Mouse (Mus musculus): ENCODE data around the gene Shb.

DNA sequence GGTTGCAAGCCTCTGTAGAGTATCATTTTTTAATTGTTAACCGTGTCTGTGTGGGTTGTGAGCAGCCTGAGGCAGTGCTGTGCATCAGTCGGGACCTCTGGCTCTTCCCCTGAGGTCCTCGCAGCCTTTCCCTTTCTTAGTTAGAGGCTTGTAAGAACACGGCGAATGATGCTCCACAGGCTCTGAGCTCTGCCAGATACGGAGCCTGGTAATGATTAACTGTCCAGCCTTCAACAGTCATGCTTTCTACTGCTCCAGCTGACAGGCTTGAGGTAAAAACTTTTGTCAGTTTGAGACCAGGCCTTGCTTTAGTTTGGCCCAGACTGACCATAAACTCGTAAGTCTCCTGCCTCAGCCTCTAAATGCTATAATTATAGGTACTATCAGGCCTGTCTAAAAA is 127.0 kb downstream of the Shb start:
- TF ChIP-seq CTCF (IDR thresholded peaks at IDR 0.05; ENCODE audit: extremely low read depth, insufficient read length, insufficient replicate concordance, low read depth, low read length), result no peak
- TF ChIP-seq POLR2A (IDR thresholded peaks at IDR 0.05; ENCODE audit: low read depth, low read length), result no peak

Data from small intestine, adult 2 months (tissue).